Mouse (Mus musculus) brain, embryonic 18.5 days (tissue): ENCODE measurements around the gene Cdt1.

Source experiments
- DNase-seq: peaks from one replicate; pipeline ENCODE4 v3.0.0-alpha.2; 2012; ENCODE audit warnings: low read depth, low spot score

Gene Cdt1

DNA sequence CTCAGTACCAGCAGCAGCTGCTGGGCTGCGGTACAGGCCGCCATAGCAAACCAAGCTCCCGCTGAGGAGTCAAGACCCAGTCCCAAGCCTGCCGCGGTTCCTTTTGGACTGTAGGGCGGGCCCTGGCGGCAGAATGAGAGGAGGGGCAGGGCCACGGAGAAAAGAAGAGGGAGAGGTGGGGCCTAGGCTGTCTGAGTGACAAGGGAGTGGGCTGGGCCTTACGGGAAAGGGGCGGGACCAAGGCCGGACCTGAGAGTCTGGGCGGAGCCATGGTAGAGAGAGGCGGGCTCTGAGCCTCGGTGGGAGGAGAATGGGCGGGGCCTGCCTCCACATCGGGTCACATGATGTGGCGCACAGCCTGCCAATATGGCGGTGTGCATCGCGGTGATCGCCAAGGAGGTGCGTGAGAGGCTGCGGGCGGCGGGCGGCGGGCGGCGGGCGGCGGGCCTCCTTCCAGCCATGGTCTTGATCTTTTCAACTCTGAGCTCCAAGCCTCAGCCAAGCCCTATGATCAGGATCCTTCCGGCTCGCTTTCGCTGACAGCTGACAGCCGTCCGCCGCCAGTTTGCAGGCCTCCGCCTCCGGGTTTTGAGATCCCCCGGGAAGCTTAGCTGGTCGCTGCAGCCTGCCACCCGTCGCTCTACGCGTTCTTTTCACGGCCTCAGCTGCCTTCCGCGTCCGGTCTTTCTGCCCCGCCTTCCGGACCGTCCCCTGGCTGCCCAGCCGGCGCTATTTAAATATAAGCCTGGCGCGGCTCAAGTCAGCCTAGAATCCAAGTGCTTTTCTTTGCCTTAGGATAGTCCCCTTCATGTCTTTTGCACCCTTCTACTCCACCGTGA, 43.7 kb downstream of the Cdt1 start, which contains the start of the genes Galns and Trappc2l:
Galns (minus strand) TSS at position 169 of the 839 bp plus-strand sequence.
Trappc2l (plus strand) TSS at position 346 of the 839 bp plus-strand sequence.
- peak; percentile 94 for DNase-seq

DNA sequence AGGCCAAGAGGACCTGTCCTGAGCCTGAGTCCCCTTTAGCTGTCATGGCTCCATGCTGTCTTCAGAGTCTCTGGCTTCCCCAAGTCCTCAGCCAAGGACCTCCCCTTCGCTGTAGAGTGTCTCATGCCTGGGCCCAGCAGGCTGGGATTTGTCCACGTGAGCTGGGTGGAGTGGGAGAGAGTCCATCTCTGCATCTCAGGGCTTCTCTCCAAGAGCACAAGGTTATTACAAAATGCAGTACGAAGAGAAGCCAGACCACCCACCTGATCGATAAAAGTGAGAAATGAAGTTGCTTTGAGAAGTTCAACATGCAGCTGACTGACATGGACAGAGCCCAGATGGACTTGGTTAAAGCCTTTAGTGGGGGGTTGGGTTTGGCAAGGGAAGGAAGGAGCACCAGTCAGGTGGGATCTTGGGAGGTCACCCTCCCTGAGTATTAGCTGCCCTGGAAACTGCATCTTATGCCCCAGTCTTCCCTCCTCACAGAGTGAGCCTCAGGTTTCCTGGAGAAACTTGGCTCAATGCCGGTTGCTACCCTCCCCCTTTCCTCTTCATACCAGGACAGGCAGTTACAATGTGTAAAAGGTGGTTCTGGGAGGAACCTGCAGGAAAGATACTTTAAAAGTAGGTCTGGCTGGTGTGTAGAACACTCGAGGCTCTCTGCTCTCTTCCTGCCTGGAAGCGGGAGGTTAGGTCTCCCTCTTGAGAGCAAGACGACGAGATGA, 48.5 kb downstream of the Cdt1 start:
- DNase-seq, result no peak

DNA sequence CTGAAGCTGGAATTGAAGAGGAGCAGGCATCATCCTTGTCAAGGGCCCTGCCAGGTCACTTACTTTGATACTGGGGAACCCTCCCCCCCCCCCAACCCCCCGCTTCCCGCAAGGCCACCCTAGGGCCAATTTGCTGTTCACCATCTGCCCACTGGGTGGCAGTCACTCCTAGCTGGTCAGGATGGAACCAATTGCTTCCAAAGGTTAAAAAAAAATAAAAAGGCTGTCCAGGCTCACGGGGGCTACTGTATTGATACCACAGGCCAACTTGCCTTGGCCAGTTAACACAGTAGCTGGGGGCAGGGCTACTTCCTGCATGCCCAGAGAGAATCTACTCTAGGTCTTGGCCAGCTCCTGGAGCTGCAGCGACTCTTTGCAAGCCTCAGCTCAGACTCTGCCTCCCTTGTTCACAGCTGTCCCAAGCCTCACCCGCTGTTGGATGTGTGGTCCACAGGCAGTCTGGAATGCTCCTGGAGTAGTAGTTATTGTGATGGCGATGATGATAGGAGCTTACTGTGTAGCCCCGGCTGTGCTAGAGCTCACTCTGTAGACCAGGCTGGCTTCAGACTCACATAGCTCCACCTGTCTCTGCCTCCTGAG, 50.2 kb downstream of the Cdt1 start:
- DNase-seq, result peak; percentile 30

DNA sequence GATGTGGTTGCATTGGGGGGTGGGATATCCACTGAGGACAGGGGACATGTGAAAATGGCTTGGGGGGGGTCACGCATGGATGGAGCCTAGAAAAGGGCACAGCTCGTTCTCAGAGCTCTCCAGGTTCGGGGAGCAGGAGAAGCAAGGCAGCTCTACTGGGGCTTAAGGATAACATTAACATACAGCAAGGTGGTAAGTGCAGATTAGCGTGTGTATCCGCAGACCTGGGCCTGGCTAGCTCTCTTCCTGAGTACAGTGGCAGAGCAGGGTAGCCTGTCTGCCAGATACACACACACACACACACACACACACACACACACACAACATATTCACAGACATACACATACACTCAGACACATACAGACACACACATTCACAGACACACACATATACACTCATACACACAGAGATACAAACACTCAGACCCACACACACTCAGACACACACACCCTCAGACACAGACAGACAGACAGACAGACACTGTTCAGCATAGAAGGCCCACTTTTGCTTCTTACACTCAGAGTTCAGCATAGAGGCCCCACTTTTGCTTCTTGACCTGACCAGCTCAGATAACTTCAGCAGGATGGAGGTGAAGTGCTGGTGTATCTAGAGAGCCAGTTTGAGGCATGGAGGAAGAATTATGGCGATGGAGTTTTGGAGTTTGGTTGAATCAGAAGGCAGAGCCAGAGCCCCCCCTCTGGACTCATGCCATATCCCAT, 51.0 kb downstream of the Cdt1 start:
- no peak for DNase-seq

DNA sequence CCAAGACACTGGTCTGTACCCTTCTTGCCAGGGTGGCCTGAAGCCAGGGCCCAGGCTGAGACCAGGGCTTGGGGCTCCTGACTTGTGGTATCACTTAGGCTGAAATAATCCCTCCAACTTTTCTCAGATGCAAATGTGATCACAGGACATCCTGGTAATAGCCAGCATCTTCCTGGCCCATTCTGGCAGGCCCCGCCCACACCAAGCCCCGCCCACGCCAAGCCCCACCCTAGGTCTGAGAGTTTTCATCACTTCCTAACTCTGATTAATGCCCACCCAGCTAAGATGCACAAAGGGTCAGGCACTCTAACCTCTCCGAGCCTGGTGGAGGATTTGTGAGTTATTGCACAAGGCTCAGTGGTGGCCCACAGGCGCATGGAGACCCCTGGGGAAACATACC, 52.6 kb downstream of the Cdt1 start:
- no peak for DNase-seq

DNA sequence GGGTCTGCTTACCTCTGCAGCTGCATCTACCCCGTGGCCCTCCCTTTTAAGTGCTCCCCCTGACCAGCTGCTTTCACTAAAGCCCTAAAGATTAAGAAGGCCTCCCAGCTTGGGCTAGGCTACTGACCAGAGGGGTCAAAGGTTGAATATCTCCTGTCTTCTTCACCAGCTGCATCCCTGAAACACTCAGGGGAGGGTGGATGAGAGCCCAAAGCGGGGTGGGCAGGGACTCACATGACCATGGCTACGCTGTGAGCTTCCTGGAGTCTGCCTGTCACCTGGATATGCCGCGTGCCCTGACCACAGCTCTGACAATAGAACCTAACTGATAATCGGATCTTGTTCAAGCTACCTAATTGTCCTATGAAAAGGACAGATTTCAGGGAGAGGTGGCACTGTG, 54.9 kb downstream of the Cdt1 start, which contains the start of gene Pabpn1l:
Pabpn1l (minus strand) TSS at position 13 of the 400 bp plus-strand sequence.
- no peak for DNase-seq
